Mouse (Mus musculus) forebrain, embryonic 15.5 days (tissue): ENCODE measurements around the gene Gm42688. TPM values are rescaled to one million over a fixed set of nuclear protein-coding genes. Genes with fewer than 3 reads are reported as not detected.
A peak's percentile ranks its signal among the peaks of the same experiment; 100 is the strongest.
"Not testable (repeated sequence)": the region's sequence is repeated elsewhere in the genome, so short reads cannot be mapped to it uniquely, and the experiment has no call there.

Experiments used
- ATAC-seq: fragments of 200-750 bp; cut with Nextera tagmentation; replicated peaks from 2 replicates; pipeline ENCODE4 v1.8.0; 2017; ENCODE audit warnings: mild to moderate bottlenecking, moderate TSS enrichment, moderate library complexity
- H3K27ac ChIP-seq: fragments of 300-500 bp; sonication (generic); replicated peaks from 2 replicates; pipeline ENCODE4 v1.5.1; 2015; ENCODE audit warnings: mild to moderate bottlenecking, inconsistent platforms
- H3K27me3 ChIP-seq: fragments of 300-500 bp; sonication (generic); 2 replicates; pipeline ENCODE4 v1.6.1; 2015; ENCODE audit warnings: inconsistent platforms
- H3K36me3 ChIP-seq: fragments of 300-500 bp; sonication (generic); 2 replicates; pipeline ENCODE4 v1.6.1; 2015; ENCODE audit warnings: mild to moderate bottlenecking, inconsistent platforms
- H3K4me1 ChIP-seq: fragments of 300-500 bp; sonication (generic); 2 replicates; pipeline ENCODE4 v1.6.1; 2015; ENCODE audit warnings: inconsistent platforms
- H3K4me2 ChIP-seq: fragments of 300-500 bp; sonication (generic); replicated peaks from 2 replicates; pipeline ENCODE4 v1.6.1; 2015; ENCODE audit warnings: mild to moderate bottlenecking, inconsistent platforms
- H3K4me3 ChIP-seq: fragments of 300-500 bp; sonication (generic); 2 replicates; pipeline ENCODE4 v1.5.1; 2015; ENCODE audit warnings: mild to moderate bottlenecking, inconsistent platforms
- H3K9ac ChIP-seq: fragments of 300-500 bp; sonication (generic); replicated peaks from 2 replicates; pipeline ENCODE4 v1.6.1; 2015; ENCODE audit warnings: mild to moderate bottlenecking, inconsistent platforms
- H3K9me3 ChIP-seq: fragments of 300-500 bp; sonication (generic); 2 replicates; pipeline ENCODE4 v1.6.1; 2016; ENCODE audit warnings: inconsistent platforms
- WGBS: fragments of 180-500 bp; shearing (Covaris S2); methylation state at CpG from one replicate; pipeline ENCODE4 v1.1.7; 2015; ENCODE audit warnings: mixed read lengths; 5-methylcytosine and 5-hydroxymethylcytosine counted together
- microRNA counts: library from miRNA; unstranded; fragments of <30 nt; microRNA quantifications from one replicate; lab custom pipeline; 2016
- microRNA-seq: library from miRNA; unstranded; fragments of <30 nt; microRNA quantifications from one replicate; pipeline ENCODE4, GENCODE M21; 2016
- polyA plus RNA-seq: library from polyadenylated mRNA; unstranded; fragments of >200 nt; fragmentation: Nextera tagmentation; extraction: Ambion mirVana; gene quantifications from 2 replicates; pipeline ENCODE4 v1.2.1, GENCODE M21; 2015

Gm42688 gene
- polyA plus RNA-seq, 1 experiment from 2014 or later: 4.3 TPM

DNA sequence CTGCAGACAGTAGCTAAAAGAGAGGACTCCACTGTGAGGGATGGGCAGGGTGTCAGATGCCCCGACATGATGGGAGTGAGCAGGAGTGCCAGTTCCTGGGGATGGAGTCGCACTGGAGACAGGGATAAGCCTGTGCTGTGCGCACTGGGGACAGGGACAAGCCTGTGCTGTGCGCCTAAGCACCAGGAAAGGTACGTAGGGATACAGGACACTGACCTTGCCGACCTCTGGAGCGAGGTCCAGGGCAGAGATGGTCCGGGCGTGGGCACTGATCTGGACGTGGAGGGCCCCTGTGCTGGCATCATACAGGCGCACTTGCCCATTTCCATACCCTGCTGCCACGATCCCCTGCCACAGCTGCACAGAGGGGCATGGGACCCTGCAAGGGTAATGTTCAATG, 51.6 kb downstream of the Gm42688 start:
- Histone ChIP-seq H3K4me3 (no peak overlapping the region), H3K27me3 (no peaks in the 10 kb centered on the region), H3K27ac (no peak overlapping the region), H3K4me2 (no peak overlapping the region), H3K9me3 (no peaks in the 10 kb centered on the region), H3K9ac (no peak overlapping the region), H3K4me1 (peaks cover 20% of the 10 kb centered on the region), H3K36me3 (peaks cover 5% of the 10 kb centered on the region; the same call in 1 of the 2 replicates)
- no peak for ATAC-seq
- 86% methylated on average over 12 of the region's 12 CpGs for WGBS

DNA sequence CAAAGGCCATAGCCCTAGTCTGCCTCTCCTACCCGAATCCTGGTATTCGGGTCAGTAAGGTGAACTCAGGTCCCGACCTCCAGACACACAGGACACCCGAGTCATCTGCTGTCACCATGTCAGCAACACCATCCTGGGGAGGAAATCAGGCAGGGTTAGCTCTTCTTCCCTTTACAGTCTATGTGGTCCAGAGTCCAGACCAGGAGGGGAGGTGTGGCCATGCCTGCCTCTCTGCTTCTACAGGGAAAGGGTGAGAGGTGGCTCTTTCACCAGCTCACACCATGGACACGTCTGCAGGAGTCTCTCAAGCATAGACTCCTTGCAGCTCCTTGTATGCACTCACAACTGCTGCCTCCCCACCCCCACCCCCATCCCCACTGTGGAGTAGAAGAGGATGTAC, 52.1 kb downstream of the Gm42688 start:
- Histone ChIP-seq H3K4me3 (no peak overlapping the region), H3K27ac (no peak overlapping the region), H3K36me3 (peaks cover 5% of the 10 kb centered on the region; the same call in 1 of the 2 replicates), H3K9ac (no peak overlapping the region), H3K4me2 (no peak overlapping the region), H3K9me3 (no peaks in the 10 kb centered on the region), H3K27me3 (no peaks in the 10 kb centered on the region), H3K4me1 (peaks cover 20% of the 10 kb centered on the region)
- 78% methylated on average over 5 of the region's 5 CpGs for WGBS
- no peak for ATAC-seq

DNA sequence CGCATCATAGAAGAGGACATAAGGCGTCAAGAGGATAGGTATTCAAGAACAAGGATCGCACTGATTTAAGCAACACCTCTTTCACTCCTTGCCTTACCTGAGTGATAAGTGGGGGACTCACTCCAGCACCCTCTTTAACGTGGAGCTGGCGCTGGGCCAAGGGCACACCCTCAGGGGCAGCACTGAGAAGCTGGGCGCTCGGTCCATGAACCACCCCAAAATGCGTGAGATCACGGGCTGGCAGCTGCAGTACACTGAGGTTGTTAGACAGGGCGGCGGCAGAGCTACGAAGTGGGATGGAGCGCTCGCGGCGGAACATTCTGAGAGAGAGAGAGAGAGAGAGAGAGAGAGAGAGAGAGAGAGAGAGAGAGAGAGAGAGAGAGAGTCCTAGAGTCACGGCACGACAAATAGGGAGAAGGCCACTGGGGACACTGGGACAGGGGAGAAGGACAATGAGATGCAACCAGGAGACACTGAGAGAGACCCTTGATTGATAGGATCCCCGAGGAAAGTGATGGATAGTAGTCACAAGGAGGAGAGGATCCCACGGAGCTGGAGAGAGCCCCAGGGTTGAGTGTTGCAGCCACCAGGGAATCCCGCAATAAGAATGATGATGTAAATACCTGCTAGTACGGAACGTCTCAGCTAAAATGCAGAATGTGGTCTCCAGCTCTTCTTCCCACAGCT, 54.3 kb downstream of the Gm42688 start:
- Histone ChIP-seq H3K9ac (peak overlapping the region; percentile 55), H3K36me3 (peaks cover 5% of the 10 kb centered on the region; the same call in 1 of the 2 replicates), H3K27ac (peak overlapping the region; percentile 49), H3K27me3 (peaks cover 9% of the 10 kb centered on the region), H3K9me3 (no peaks in the 10 kb centered on the region), H3K4me3 (peak overlapping the region; percentile 50), H3K4me2 (peak overlapping the region; percentile 72), H3K4me1 (peaks cover 20% of the 10 kb centered on the region)
- WGBS: 7% methylated on average over 23 of the region's 23 CpGs
- ATAC-seq: peak; percentile 47

DNA sequence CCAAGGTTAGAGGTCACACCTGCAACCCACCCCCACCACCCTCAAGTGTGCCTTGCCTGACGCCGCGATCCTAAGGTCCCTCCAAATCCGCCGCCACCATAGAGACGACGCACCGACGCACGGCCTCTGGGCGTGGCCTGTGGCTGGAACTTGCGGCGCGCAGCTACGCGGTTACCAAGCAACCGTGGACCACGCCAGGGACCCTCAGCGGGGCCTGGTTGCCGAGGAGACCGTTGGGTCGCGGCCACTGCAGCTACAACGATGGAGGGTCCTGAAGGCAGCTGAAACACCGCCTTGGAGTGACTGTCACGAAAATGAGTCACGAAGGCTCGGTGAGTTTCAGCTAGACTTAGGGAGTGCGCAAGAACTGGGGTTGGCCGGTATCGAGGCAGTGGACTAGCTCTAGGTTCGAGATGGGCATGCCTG, 54.9 kb downstream of the Gm42688 start, which contains the start of the genes Wdr54 and 1700003E16Rik:
Wdr54 (minus strand) TSS at position 139 of the 426 bp plus-strand sequence.
1700003E16Rik (plus strand) TSS at position 146 of the 426 bp plus-strand sequence.
- whole genome bisulfite sequencing: under 1% methylated on average over 32 of the region's 32 CpGs
- peak within 1 kb of the TSS; percentile 49 for H3K27ac ChIP-seq

DNA sequence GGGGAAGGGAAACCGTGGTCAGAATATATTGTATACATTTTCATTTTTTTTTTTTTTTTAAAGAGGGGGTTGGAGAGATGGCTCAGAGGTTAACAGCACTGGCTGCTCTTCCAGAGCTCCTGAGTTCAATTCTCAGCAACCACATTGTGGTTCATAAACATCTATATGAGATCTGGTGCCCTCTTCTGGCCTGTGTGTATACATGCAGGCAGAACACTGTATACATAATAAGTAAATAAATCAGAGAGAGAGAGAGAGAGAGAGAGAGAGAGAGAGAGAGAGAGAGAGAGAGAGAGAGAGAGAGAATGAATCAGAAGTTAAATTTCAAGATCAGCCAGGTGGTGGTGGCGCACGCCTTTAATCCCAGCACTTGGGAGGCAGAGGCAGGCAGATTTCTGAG, 58.0 kb downstream of the Gm42688 start:
- H3K36me3 ChIP-seq, H3K9me3 ChIP-seq, H3K9ac ChIP-seq, H3K4me2 ChIP-seq, H3K27ac ChIP-seq, H3K4me3 ChIP-seq, ATAC-seq: not testable (repeated sequence)
- peaks cover 31% of the 10 kb centered on the region for H3K4me1 ChIP-seq
- peaks cover 36% of the 10 kb centered on the region for H3K27me3 ChIP-seq
- 31% methylated on average over 3 of the region's 3 CpGs for WGBS

More for the DNA sequence above, 54.9 kb downstream of the Gm42688 start, which contains the start of the genes Wdr54 and 1700003E16Rik:
- Histone ChIP-seq H3K36me3 (peaks cover 5% of the 10 kb centered on the region; the same call in 1 of the 2 replicates), H3K4me3 (peak within 1 kb of the TSS; percentile 50), H3K9ac (peak within 1 kb of the TSS; percentile 55), H3K4me2 (peak within 1 kb of the TSS; percentile 72), H3K9me3 (no peaks in the 10 kb centered on the region), H3K4me1 (peaks cover 20% of the 10 kb centered on the region), H3K27me3 (peaks cover 15% of the 10 kb centered on the region)
- peak; percentile 92 for ATAC-seq

MicroRNAs within 50 kb of the gene (microRNA counts, 519-probe panel; counts per million panel counts)
- 1,954 counts per million, percentile 22 among the panel's probes with 10 or more counts for microRNA mmu-miR-3470a+mmu-miR-3470b (lab: Ali Mortazavi, UCI)

Small RNAs within 50 kb of the gene (microRNA-seq; reads per million reads assigned to microRNA genes)
- not detected for gene Mir3470a

Other genes with a start within 250 kb of the Gm42688 start
- 14.9 and 15.8 TPM in 2 replicates for gene Sema4f, start 161.8 kb upstream of the Gm42688 start, polyA plus RNA-seq
- not detected in 2 replicates for gene M1ap, start 154.7 kb upstream of the Gm42688 start, polyA plus RNA-seq
- 3.1 and 3.4 TPM in 2 replicates for gene Dok1, start 68.1 kb upstream of the Gm42688 start, polyA plus RNA-seq
- 4.7 and 6.3 TPM in 2 replicates for gene Loxl3, start 67.4 kb upstream of the Gm42688 start, polyA plus RNA-seq
- 159 and 161 TPM in 2 replicates for gene Aup1, start 47.1 kb upstream of the Gm42688 start, polyA plus RNA-seq
- 69.9 and 71.0 TPM in 2 replicates for gene Htra2, start 46.3 kb upstream of the Gm42688 start, polyA plus RNA-seq
- 0.34 and 0.42 TPM in 2 replicates for gene Dqx1, start 43.8 kb upstream of the Gm42688 start, polyA plus RNA-seq
- not detected in 2 replicates for gene Tlx2, start 31.3 kb upstream of the Gm42688 start, polyA plus RNA-seq
- gene Pcgf1, start 23.7 kb upstream of the Gm42688 start, polyA plus RNA-seq: 48.1 and 49.2 TPM in 2 replicates
- gene Lbx2, start 15.2 kb upstream of the Gm42688 start, polyA plus RNA-seq: not detected in 2 replicates
- gene Ccdc142, start within 50 bp of the Gm42688 start, polyA plus RNA-seq: 3.8 and 4.3 TPM in 2 replicates
- 121 and 126 TPM in 2 replicates for gene Mrpl53, start 7.4 kb downstream of the Gm42688 start, polyA plus RNA-seq
- 24.2 and 26.7 TPM in 2 replicates for gene Mogs, start 13.9 kb downstream of the Gm42688 start, polyA plus RNA-seq
- 229 and 231 TPM in 2 replicates for gene Wbp1, start 19.9 kb downstream of the Gm42688 start, polyA plus RNA-seq
- 15.6 and 16.5 TPM in 2 replicates for gene Ino80b, start 23.8 kb downstream of the Gm42688 start, polyA plus RNA-seq
- gene Rtkn, start 33.8 kb downstream of the Gm42688 start, polyA plus RNA-seq: 6.1 and 7.0 TPM in 2 replicates
- gene Wdr54, start 54.8 kb downstream of the Gm42688 start, polyA plus RNA-seq: 18.3 and 18.6 TPM in 2 replicates
- gene 1700003E16Rik, start 54.8 kb downstream of the Gm42688 start, polyA plus RNA-seq: 5.2 and 6.9 TPM in 2 replicates
- gene Dctn1, start 64.3 kb downstream of the Gm42688 start, polyA plus RNA-seq: 143 and 147 TPM in 2 replicates
- gene Slc4a5, start 118.2 kb downstream of the Gm42688 start, polyA plus RNA-seq: 0.46 and 0.85 TPM in 2 replicates
- 25.4 and 25.6 TPM in 2 replicates for gene Mthfd2, start 224.3 kb downstream of the Gm42688 start, polyA plus RNA-seq
- 32.4 and 32.8 TPM in 2 replicates for gene Mob1a, start 224.4 kb downstream of the Gm42688 start, polyA plus RNA-seq
- gene Bola3, start 247.5 kb downstream of the Gm42688 start, polyA plus RNA-seq: 58.8 and 59.7 TPM in 2 replicates